Mouse (Mus musculus): ENCODE measurements around the gene Upp2. TPM values are rescaled to one million over a fixed set of nuclear protein-coding genes. Genes with fewer than 3 reads are reported as not detected.

Upp2 gene
- polyA plus RNA-seq, 1 experiment from 2014 or later, result 7.5 TPM

DNA sequence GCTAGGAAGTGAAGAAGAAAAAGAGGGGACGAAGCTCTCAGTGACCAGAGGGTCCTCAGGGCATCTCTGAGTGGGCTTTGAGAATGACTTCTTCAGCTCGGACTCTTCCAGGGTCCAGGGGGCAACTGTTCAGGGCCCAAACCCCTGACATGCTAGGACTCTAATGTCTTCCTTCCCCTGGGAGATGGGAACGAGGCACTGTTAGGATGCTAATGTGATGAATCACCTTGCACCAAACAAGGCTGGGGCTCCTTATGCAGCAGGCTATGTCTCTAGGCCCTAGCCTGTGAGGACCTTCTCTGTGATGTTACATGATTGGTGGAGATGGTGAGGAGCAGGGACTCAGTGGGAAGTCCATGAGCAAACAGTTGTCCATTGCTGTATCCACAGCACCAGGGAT is 114.3 kb downstream of the Upp2 start:
- WGBS, result 70% methylated on average over 3 of the region's 3 CpGs

DNA sequence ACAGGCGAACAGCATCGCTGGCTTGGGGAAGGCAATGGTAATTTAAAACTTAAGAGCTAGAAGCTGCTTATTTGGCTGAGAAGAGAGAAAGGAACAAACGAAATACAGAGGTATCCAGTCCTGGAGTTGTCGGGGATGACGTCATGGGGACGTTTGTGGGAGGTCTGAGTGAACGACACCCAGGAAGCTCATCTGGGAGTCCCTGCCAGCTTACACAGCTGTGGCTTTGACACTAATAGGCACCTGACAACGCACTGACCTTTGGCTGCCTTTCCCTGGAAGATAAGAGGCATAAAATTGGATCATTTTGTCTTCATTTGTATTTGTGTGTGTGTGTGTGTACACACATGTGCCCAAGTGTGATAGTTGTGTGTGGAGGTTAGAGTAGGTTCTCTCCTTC is 130.4 kb downstream of the Upp2 start:
- H3K27me3 ChIP-seq, result no peaks in the 10 kb centered on the region
- WGBS, result 58% methylated on average over 8 of the region's 8 CpGs

More for the DNA sequence above, 114.3 kb downstream of the Upp2 start:
- Histone ChIP-seq H3K9me3 (replicated peaks) (no peaks in the 10 kb centered on the region), H3K36me3 (no peaks in the 10 kb centered on the region), H3K27ac (no peak overlapping the region), H3K9ac (no peak overlapping the region), H3K4me1 (replicated peaks) (no peaks in the 10 kb centered on the region), H3K27me3 (no peaks in the 10 kb centered on the region), H3K4me2 (no peak overlapping the region), H3K4me3 (no peak overlapping the region)
- ATAC-seq (replicated peaks; ENCODE audit: insufficient number of reproducible peaks, insufficient read depth, low FRiP score, low read depth), result no peak

DNA sequence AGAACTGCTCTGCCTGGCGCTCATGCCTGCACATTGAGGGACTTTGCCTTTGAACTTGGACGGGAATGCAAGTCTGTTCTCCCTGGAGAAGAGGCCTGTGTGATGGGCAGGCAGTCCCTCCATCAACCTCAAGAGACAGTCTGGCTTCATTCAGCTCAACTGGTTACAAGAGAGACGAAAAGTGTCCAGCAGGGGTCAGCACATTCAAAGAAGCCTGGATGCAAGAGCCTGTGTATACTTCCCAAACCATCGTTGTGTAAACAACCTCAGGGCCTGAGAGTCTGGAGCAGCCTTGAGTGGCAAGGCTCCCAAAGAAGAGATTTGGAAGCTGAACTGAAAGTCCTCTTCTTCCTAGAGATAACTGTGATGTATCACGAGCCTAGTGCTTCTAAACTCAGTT is 132.8 kb downstream of the Upp2 start:
- 28% methylated on average over 5 of the region's 5 CpGs for WGBS
- H3K4me1 ChIP-seq (replicated peaks), result peaks cover 16% of the 10 kb centered on the region; the same call in 1 of the 2 replicates
- no peak overlapping the region for H3K4me2 ChIP-seq
- H3K9me3 ChIP-seq (replicated peaks), result no peaks in the 10 kb centered on the region
- ATAC-seq (replicated peaks; ENCODE audit: insufficient number of reproducible peaks, insufficient read depth, low FRiP score, low read depth), result peak; percentile 53
- H3K9ac ChIP-seq, result no peak overlapping the region
- H3K36me3 ChIP-seq, result no peaks in the 10 kb centered on the region
- H3K27me3 ChIP-seq, result no peaks in the 10 kb centered on the region
- no peak overlapping the region for H3K4me3 ChIP-seq
- H3K27ac ChIP-seq, result no peak overlapping the region

More for the DNA sequence above, 130.4 kb downstream of the Upp2 start:
- no peaks in the 10 kb centered on the region for H3K36me3 ChIP-seq
- H3K9ac ChIP-seq, result no peak overlapping the region
- no peak overlapping the region for H3K27ac ChIP-seq
- no peak overlapping the region for H3K4me3 ChIP-seq
- no peak for ATAC-seq (replicated peaks; ENCODE audit: insufficient number of reproducible peaks, insufficient read depth, low FRiP score, low read depth)
- H3K9me3 ChIP-seq (replicated peaks), result no peaks in the 10 kb centered on the region
- H3K4me2 ChIP-seq, result no peak overlapping the region
- H3K4me1 ChIP-seq (replicated peaks), result peaks cover 14% of the 10 kb centered on the region; the same call in 1 of the 2 replicates

DNA sequence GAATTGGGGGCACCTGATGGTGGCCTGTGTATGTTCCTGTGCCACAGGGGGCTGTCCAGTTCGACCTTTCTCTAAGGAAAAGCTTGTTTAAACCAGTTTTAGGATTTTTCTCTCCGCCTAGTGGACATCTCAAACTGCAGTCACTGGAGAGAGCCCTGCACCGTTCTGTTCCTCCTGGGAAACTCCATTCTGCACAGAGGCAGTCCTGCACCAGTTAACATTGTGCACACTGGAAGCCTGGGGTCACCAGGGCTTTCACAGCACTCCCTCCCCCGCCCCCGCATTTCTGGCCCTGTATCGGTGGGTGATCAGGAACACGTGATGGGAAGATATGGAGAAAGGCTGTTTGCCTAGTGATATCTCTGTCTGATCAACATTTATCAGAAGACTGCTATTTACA is 133.3 kb downstream of the Upp2 start:
- WGBS, result 72% methylated on average over 7 of the region's 7 CpGs
- no peaks in the 10 kb centered on the region for H3K36me3 ChIP-seq
- no peaks in the 10 kb centered on the region for H3K27me3 ChIP-seq
- ATAC-seq (replicated peaks; ENCODE audit: insufficient number of reproducible peaks, insufficient read depth, low FRiP score, low read depth), result no peak
- no peak overlapping the region for H3K4me3 ChIP-seq
- no peak overlapping the region for H3K4me2 ChIP-seq
- peaks cover 16% of the 10 kb centered on the region; the same call in 1 of the 2 replicates for H3K4me1 ChIP-seq (replicated peaks)
- H3K9me3 ChIP-seq (replicated peaks), result no peaks in the 10 kb centered on the region
- no peak overlapping the region for H3K27ac ChIP-seq
- H3K9ac ChIP-seq, result no peak overlapping the region

DNA sequence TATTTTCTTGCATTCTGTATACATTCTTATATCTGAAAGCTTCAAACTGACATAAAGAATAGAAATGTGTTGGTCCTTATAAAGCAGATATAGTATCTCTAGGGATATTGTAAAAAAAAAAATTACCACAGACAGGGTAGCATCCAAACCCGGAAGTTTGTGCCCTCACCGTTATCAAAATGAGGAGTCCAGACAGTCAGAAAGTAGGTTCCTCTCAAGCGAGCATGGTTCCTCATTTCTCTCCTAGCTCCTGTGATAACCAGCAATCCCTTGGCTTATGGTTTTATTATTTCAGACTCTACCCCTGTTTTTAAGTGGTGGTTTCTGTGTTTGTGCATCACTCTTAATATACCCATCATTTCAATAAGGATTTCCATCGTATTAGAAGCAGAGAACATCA is 134.5 kb downstream of the Upp2 start:
- H3K4me2 ChIP-seq, result no peak overlapping the region
- H3K9ac ChIP-seq, result no peak overlapping the region
- no peak overlapping the region for H3K27ac ChIP-seq
- no peaks in the 10 kb centered on the region for H3K36me3 ChIP-seq
- H3K9me3 ChIP-seq (replicated peaks), result no peaks in the 10 kb centered on the region
- H3K27me3 ChIP-seq, result no peaks in the 10 kb centered on the region
- peaks cover 20% of the 10 kb centered on the region for H3K4me1 ChIP-seq (replicated peaks)
- no peak for ATAC-seq (replicated peaks; ENCODE audit: insufficient number of reproducible peaks, insufficient read depth, low FRiP score, low read depth)
- 78% methylated on average over 4 of the region's 4 CpGs for WGBS
- no peak overlapping the region for H3K4me3 ChIP-seq

DNA sequence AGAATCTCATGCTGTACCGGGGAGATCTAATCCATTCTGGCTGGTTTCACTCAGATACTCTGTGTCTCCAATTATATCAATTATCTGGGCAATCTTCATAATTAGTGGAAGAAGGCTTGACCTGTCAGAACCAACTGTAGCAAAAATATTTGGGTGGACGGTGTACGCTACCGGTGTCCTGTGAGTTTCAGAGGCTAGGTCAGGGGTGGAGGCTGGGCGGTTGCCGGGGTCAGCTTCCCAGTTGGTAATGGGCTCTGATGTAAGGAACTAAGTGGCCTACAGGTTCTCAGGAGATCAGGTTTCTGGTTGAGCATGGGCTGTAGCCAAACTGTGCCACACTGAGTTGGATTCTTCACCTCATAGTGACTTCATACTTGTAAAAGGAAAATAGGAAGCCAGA is 136.1 kb downstream of the Upp2 start:
- Histone ChIP-seq H3K36me3 (no peaks in the 10 kb centered on the region), H3K4me1 (replicated peaks) (peaks cover 31% of the 10 kb centered on the region), H3K4me3 (no peak overlapping the region), H3K9ac (no peak overlapping the region), H3K4me2 (no peak overlapping the region), H3K27ac (no peak overlapping the region), H3K27me3 (no peaks in the 10 kb centered on the region), H3K9me3 (replicated peaks) (no peaks in the 10 kb centered on the region)
- WGBS, result 83% methylated on average over 6 of the region's 6 CpGs
- ATAC-seq (replicated peaks; ENCODE audit: insufficient number of reproducible peaks, insufficient read depth, low FRiP score, low read depth), result no peak

DNA sequence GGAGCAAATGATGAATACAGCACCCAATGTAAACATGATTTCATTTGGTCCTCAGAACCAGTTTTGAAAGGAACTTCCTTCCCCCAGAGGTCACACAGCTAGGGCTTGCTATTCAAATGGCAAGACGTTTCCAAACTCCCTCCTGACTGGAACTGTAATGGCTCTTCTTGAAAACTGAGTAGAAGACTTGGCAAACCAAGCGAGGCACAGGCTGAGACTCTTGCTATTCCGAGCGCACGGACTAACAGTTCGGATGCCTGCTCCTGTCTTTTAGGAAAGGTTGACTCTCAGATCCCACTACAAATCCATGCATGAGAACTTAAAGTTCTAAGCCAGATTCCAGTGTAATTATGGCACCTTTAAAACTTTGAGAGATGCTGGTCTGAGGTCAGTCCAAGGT is 136.5 kb downstream of the Upp2 start:
- no peak overlapping the region for H3K9ac ChIP-seq
- H3K27ac ChIP-seq, result no peak overlapping the region
- H3K9me3 ChIP-seq (replicated peaks), result no peaks in the 10 kb centered on the region
- H3K4me2 ChIP-seq, result no peak overlapping the region
- no peaks in the 10 kb centered on the region for H3K27me3 ChIP-seq
- peaks cover 30% of the 10 kb centered on the region for H3K4me1 ChIP-seq (replicated peaks)
- no peak for ATAC-seq (replicated peaks; ENCODE audit: insufficient number of reproducible peaks, insufficient read depth, low FRiP score, low read depth)
- 83% methylated on average over 6 of the region's 6 CpGs for WGBS
- no peaks in the 10 kb centered on the region for H3K36me3 ChIP-seq
- H3K4me3 ChIP-seq, result no peak overlapping the region

DNA sequence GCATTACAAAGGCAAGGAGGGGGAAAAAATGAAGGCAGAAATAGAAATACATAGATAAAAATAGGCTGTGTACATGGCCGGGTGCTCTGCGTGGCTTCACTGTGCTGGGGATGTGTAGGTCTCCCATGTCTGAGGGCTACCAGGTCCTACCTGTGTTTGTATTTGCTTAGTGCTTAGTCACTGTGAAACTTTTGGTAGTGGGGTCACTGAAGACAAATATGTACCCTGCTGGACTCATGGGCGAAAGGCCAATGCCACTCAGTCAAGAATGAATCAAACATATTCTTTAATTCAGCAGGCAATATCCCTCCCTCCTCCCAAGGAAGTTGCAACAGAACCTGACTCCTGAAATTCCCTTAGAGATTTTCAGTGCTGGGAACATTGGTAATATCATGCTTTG is 137.5 kb downstream of the Upp2 start:
- Histone ChIP-seq H3K27me3 (no peaks in the 10 kb centered on the region), H3K9ac (no peak overlapping the region), H3K27ac (no peak overlapping the region), H3K4me2 (no peak overlapping the region), H3K4me3 (no peak overlapping the region), H3K4me1 (replicated peaks) (peaks cover 38% of the 10 kb centered on the region), H3K36me3 (no peaks in the 10 kb centered on the region), H3K9me3 (replicated peaks) (no peaks in the 10 kb centered on the region)
- 74% methylated on average over 3 of the region's 3 CpGs for WGBS
- ATAC-seq (replicated peaks; ENCODE audit: insufficient number of reproducible peaks, insufficient read depth, low FRiP score, low read depth), result no peak

DNA sequence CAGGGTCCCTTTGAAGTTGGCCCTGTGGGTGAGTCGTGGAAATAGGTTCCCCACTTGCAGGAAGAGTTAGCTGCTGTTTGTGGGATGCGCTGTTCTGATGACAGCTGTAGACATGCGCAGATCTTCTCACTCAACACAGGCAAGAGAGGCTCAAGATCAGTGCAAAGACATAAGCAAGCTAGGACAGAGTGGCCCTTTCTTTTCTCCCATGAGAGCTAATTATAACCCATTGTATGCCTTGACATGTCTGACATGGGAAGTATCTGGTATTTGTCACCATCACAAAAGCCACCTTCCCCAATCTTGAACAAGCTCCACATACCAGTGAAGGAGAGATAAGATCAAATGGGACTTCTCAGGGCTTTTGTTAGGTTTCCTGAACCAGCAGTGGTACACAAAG is 140.6 kb downstream of the Upp2 start:
- Histone ChIP-seq H3K27ac (peak overlapping the region; percentile 76), H3K4me2 (no peak overlapping the region), H3K4me1 (replicated peaks) (peaks cover 56% of the 10 kb centered on the region), H3K9ac (no peak overlapping the region), H3K36me3 (no peaks in the 10 kb centered on the region), H3K27me3 (no peaks in the 10 kb centered on the region), H3K4me3 (no peak overlapping the region), H3K9me3 (replicated peaks) (no peaks in the 10 kb centered on the region)
- WGBS, result 50% methylated on average over 3 of the region's 3 CpGs
- peak; percentile 63; the same call in 1 of the 2 replicates for ATAC-seq (replicated peaks; ENCODE audit: insufficient number of reproducible peaks, insufficient read depth, low FRiP score, low read depth)

DNA sequence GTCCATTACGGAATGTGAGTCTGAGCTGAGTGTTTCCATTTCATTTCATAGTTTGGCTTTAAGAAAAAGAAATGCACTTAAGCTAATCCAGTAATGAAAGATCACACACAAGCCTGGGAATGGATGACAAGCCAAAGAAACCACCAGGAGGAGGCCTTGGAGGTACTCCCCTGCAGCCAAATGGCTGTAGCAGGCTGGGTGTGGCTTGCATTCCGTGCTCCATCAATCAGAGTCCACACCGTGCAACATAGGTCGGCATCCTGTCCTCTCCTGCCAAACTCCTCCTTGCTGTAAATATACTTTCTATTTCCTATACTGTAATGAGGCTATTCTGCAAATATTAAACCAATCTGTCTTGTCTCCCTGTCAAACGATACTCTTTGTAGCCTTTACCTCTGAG is 143.1 kb downstream of the Upp2 start:
- H3K27ac ChIP-seq, result peak overlapping the region; percentile 7; the same call in 1 of the 2 replicates
- H3K9ac ChIP-seq, result no peak overlapping the region
- 55% methylated on average over 5 of the region's 5 CpGs for WGBS
- H3K36me3 ChIP-seq, result no peaks in the 10 kb centered on the region
- no peaks in the 10 kb centered on the region for H3K27me3 ChIP-seq
- no peaks in the 10 kb centered on the region for H3K9me3 ChIP-seq (replicated peaks)
- H3K4me1 ChIP-seq (replicated peaks), result peaks cover 59% of the 10 kb centered on the region
- no peak overlapping the region for H3K4me2 ChIP-seq
- no peak for ATAC-seq (replicated peaks; ENCODE audit: insufficient number of reproducible peaks, insufficient read depth, low FRiP score, low read depth)
- H3K4me3 ChIP-seq, result no peak overlapping the region

DNA sequence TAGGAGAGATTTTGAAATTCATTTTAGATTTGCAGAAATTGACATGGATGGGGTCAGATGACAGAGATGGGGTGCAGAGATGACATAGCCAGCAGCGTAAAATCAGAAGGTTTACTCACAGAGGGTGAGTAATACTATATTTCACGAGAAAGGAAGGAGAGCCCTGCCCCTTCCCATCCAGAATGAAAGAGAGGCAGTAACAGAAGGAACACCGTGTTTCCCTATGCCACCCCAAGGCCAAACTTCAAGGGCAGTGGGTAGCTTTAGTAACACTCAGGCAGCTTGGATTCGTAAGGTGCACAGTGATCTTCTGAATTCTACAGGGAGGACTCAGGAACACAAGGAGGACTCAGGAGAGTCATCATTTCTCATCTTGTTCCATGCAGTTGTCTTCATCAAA is 144.0 kb downstream of the Upp2 start:
- H3K9me3 ChIP-seq (replicated peaks), result no peaks in the 10 kb centered on the region
- H3K27ac ChIP-seq, result peak overlapping the region; percentile 81; the same call in 1 of the 2 replicates
- no peak for ATAC-seq (replicated peaks; ENCODE audit: insufficient number of reproducible peaks, insufficient read depth, low FRiP score, low read depth)
- no peaks in the 10 kb centered on the region for H3K27me3 ChIP-seq
- H3K4me1 ChIP-seq (replicated peaks), result peaks cover 59% of the 10 kb centered on the region
- no peak overlapping the region for H3K4me3 ChIP-seq
- no peak overlapping the region for H3K4me2 ChIP-seq
- H3K9ac ChIP-seq, result no peak overlapping the region
- no peaks in the 10 kb centered on the region for H3K36me3 ChIP-seq
- WGBS, result 73% methylated on average over 4 of the region's 4 CpGs

DNA sequence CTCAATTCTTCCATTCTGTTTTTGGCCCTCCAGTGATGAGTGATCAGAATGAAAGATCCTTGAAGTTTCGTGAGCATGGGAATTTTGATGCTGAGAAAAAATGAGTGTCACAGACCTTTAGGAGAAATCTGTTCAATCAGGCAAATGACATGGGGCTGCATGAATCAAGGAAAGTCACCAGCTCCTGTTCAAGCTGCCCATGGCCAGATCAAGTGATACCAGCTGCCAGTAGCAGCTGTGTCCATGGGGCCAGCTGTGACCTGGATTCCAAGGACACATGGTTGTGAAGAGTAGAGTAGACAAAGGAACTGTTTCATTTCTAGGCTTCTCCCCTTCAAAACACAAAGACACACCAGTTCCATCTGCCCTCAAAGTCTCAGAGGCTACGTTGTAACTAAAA is 144.4 kb downstream of the Upp2 start:
- H3K9ac ChIP-seq, result no peak overlapping the region
- no peaks in the 10 kb centered on the region for H3K27me3 ChIP-seq
- no peak overlapping the region for H3K4me2 ChIP-seq
- no peaks in the 10 kb centered on the region for H3K9me3 ChIP-seq (replicated peaks)
- peak overlapping the region; percentile 81 for H3K27ac ChIP-seq
- WGBS, result 57% methylated on average over 2 of the region's 2 CpGs
- H3K4me1 ChIP-seq (replicated peaks), result peaks cover 56% of the 10 kb centered on the region
- H3K4me3 ChIP-seq, result no peak overlapping the region
- no peaks in the 10 kb centered on the region for H3K36me3 ChIP-seq
- ATAC-seq (replicated peaks; ENCODE audit: insufficient number of reproducible peaks, insufficient read depth, low FRiP score, low read depth), result no peak

All from heart, embryonic 15.5 days (tissue).